Mouse (Mus musculus): Measurements from ENCODE around the gene Pabpn1l.

- TF ChIP-seq CTCF (IDR thresholded peaks at IDR 0.05; ENCODE audit: control insufficient read depth, insufficient read depth, insufficient replicate concordance, low read depth, low read length) (no peak), POLR2A (IDR thresholded peaks at IDR 0.05; ENCODE audit: control insufficient read depth, low read depth, low read length) (no peak)
Observed at GRCm38 (mm10) chr8:122638601-122639000, 16.1 kb upstream of the Pabpn1l start.
